In genomic region chr7:41599034-41599813, GRCm38 (mm10) we compare ENCODE assay signal across 8 mouse cellular contexts. TPM values are rescaled to one million over a fixed set of nuclear protein-coding genes. Genes with fewer than 3 reads are reported as not detected.
A peak's percentile ranks its signal among the peaks of the same experiment; 100 is the strongest.
DNase-seq lines count a peak whose midpoint lies in the region; ATAC-seq lines count a peak whose summit lies in the region.

Gene 2610021A01Rik (plus strand): TSS chr7:41599230.

- no peaks in the 10 kb centered on the region; the same call in 1 of the 2 replicates for H3K4me1 ChIP-seq in brown adipose tissue, adult 24 weeks (ENCODE audit: control insufficient read depth, insufficient read depth, insufficient read length, low read length)
- H3K4me1 ChIP-seq in heart, embryonic 13.5 days = peaks cover 8% of the 10 kb centered on the region
- peaks cover 17% of the 10 kb centered on the region; the same call in 1 of the 2 replicates for H3K4me1 ChIP-seq in liver, embryonic 12.5 days
- H3K4me1 ChIP-seq in stomach, embryonic 15.5 days = peaks cover 3% of the 10 kb centered on the region; the same call in 1 of the 2 replicates

- H3K27ac ChIP-seq in brown adipose tissue, adult 24 weeks (replicated peaks; ENCODE audit: low read depth, low read length) = peak within 1 kb of the TSS; percentile 53
- peak within 1 kb of the TSS; percentile 58 for H3K27ac ChIP-seq in heart, embryonic 13.5 days (replicated peaks)
- H3K27ac ChIP-seq in liver, embryonic 12.5 days = peak within 1 kb of the TSS; percentile 69
- H3K27ac ChIP-seq in stomach, embryonic 15.5 days = peak within 1 kb of the TSS; percentile 61; the same call in 1 of the 2 replicates

- peak within 1 kb of the TSS; percentile 86 for H3K9ac ChIP-seq in heart, embryonic 13.5 days
- H3K9ac ChIP-seq in liver, embryonic 12.5 days = peak within 1 kb of the TSS; percentile 77
- peak within 1 kb of the TSS; percentile 74 for H3K9ac ChIP-seq in stomach, embryonic 15.5 days

- under 1% methylated on average over 41 of the region's 41 CpGs for WGBS in heart, embryonic 13.5 days
- WGBS in liver, embryonic 12.5 days (ENCODE audit: insufficient replicate concordance) = under 1% methylated on average over 41 of the region's 41 CpGs
- WGBS in stomach, embryonic 15.5 days = under 1% methylated on average over 41 of the region's 41 CpGs

- peak; percentile 85 for ATAC-seq in heart, embryonic 13.5 days (ENCODE audit: extremely low read depth, insufficient number of reproducible peaks, low FRiP score, low TSS enrichment)
- ATAC-seq in liver, embryonic 12.5 days = peak; percentile 98
- peak; percentile 98 for ATAC-seq in stomach, embryonic 15.5 days (ENCODE audit: insufficient read depth, low FRiP score, low read depth)

- H3K4me2 ChIP-seq in heart, embryonic 13.5 days = peak within 1 kb of the TSS; percentile 87
- peak within 1 kb of the TSS; percentile 80 for H3K4me2 ChIP-seq in liver, embryonic 12.5 days
- H3K4me2 ChIP-seq in stomach, embryonic 15.5 days = peak within 1 kb of the TSS; percentile 69

- H3K27me3 ChIP-seq in heart, embryonic 13.5 days (replicated peaks) = no peaks in the 10 kb centered on the region
- H3K27me3 ChIP-seq in liver, embryonic 12.5 days (replicated peaks) = no peaks in the 10 kb centered on the region
- H3K27me3 ChIP-seq in stomach, embryonic 15.5 days (replicated peaks) = no peaks in the 10 kb centered on the region

- DNase-seq in CD4-positive, CD25-positive, alpha-beta regulatory T cell, adult 2 months (ENCODE audit: low read depth, low spot score) = peak; percentile 93
- peak; percentile 47 for DNase-seq in fat pad, adult 2 months (ENCODE audit: extremely low read depth, low read depth, low spot score)
- peak; percentile 95 for DNase-seq in kidney, postnatal 10 days
- DNase-seq in natural killer cell, adult 2 months (ENCODE audit: low spot score in 2 of 2) = peak; percentile 88 to 89

- no peaks in the 10 kb centered on the region for H3K9me3 ChIP-seq in heart, embryonic 13.5 days
- no peaks in the 10 kb centered on the region for H3K9me3 ChIP-seq in liver, embryonic 12.5 days (replicated peaks)
- no peaks in the 10 kb centered on the region for H3K9me3 ChIP-seq in stomach, embryonic 15.5 days

- H3K4me3 ChIP-seq in brown adipose tissue, adult 24 weeks (ENCODE audit: insufficient read depth, low read depth, low read length) = peak within 1 kb of the TSS; percentile 70
- H3K4me3 ChIP-seq in heart, embryonic 13.5 days = peak within 1 kb of the TSS; percentile 74
- H3K4me3 ChIP-seq in liver, embryonic 12.5 days = peak within 1 kb of the TSS; percentile 74
- H3K4me3 ChIP-seq in stomach, embryonic 15.5 days (replicated peaks) = peak within 1 kb of the TSS; percentile 68

- H3K36me3 ChIP-seq in heart, embryonic 13.5 days = 0 out of 2 replicates have a peak, but pooled peaks cover 3% of the 10 kb centered on the region
- peaks cover 2% of the 10 kb centered on the region; the same call in 1 of the 2 replicates for H3K36me3 ChIP-seq in liver, embryonic 12.5 days
- H3K36me3 ChIP-seq in stomach, embryonic 15.5 days = no peaks in the 10 kb centered on the region

RNA-seq across cellular contexts. Expression of gene 2610021A01Rik, which starts in this region (rescaled TPM):
- 5.0 and 7.3 TPM in 2 replicates for polyA plus RNA-seq in brown adipose tissue, adult 24 weeks (2012; ENCODE audit: insufficient read depth, insufficient read length, missing spikeins)
- 5.5 TPM in 2 replicates for polyA plus RNA-seq in heart, embryonic 13.5 days (2015; fragmentation: Nextera tagmentation; extraction: Ambion mirVana)
- 7.7 and 9.0 TPM in 2 replicates for polyA plus RNA-seq in liver, embryonic 12.5 days (2016; fragmentation: Nextera tagmentation; extraction: Ambion mirVana)
- 11.0 and 12.1 TPM in 2 replicates for polyA plus RNA-seq in stomach, embryonic 15.5 days (2015; fragmentation: Nextera tagmentation; extraction: Ambion mirVana)

Comparison
In these comparisons a context has a peak if more than half of its experiments do, and no peak if none do; other contexts are left out.
1. Peak in every context shown above with its lines: DNase-seq, ATAC-seq, H3K4me3 ChIP-seq and H3K27ac ChIP-seq.